Comparison of ENCODE assay signal across 24 mouse cellular contexts in genomic region chr15:69483096-69483495, GRCm38 (mm10).
A peak's percentile ranks its signal among the peaks of the same experiment; 100 is the strongest.
DNase-seq lines count a peak whose midpoint lies in the region; ATAC-seq and TF ChIP-seq lines count a peak whose summit lies in the region.
"Had no signal": no experiment of that assay in that cellular context is flagged by ENCODE, and none has a peak within 500 bp of the region (broad histone marks: within the 10 kb centered on the region; RNA-seq: fewer than 3 reads in every experiment).

No protein-coding gene starts in this region.

- no peak for DNase-seq in cerebellum, adult 9-11 months
- DNase-seq in thymus, adult 2 months: no peak
- no peak for DNase-seq in T-cell, adult 2 months (ENCODE audit: low spot score)
- no peak for DNase-seq in c-Kit-positive CD71-positive TER-119-positive erythroid progenitor cells, embryonic 14.5 days (ENCODE audit: low spot score)
- DNase-seq: adrenal gland, adult 2 months; adrenal gland, adult 8-10 months; adrenal gland, postnatal 10 days; adrenal gland, postnatal 14 days; adrenal gland, postnatal 25 days; adrenal gland, postnatal 36 days; B cell, adult 2 months; cerebellum, adult 11 months; cerebellum, adult 11-12 months; cerebellum, adult 18-20 months; cerebellum, adult 2 months had no signal

- 47% methylated on average over 2 of the region's 2 CpGs for WGBS in thymus, adult 2 months

- ATAC-seq in common myeloid progenitor, adult 5-6 weeks (replicated peaks; ENCODE audit: low read depth, poor library complexity, severe bottlenecking): peak; percentile 52; the same call in 1 of the 2 replicates
- ATAC-seq in granulocyte monocyte progenitor cell, adult 5-6 weeks (replicated peaks; ENCODE audit: poor library complexity, severe bottlenecking): peak; percentile 81
- peak; percentile 60; the same call in 1 of the 2 replicates for ATAC-seq in megakaryocyte, adult 5-6 weeks (ENCODE audit: poor library complexity, severe bottlenecking)
- ATAC-seq in megakaryocyte progenitor cell, adult 5-6 weeks (replicated peaks; ENCODE audit: poor library complexity): peak; percentile 66
- ATAC-seq: activated CD4-positive, CD25-positive, alpha-beta regulatory T cell, adult 4 months; CD4-positive, CD25-positive, alpha-beta regulatory T cell, adult 4 months; Patski had no signal

- H3K36me3 ChIP-seq in thymus, adult 2 months (ENCODE audit: control insufficient read depth, insufficient read depth, low read length): no peaks in the 10 kb centered on the region
- H3K36me3 ChIP-seq: G1E had no signal

- H3K27ac ChIP-seq in thymus, adult 2 months (ENCODE audit: control insufficient read depth, insufficient read depth, low read length): no peak overlapping the region

- H3K4me3 ChIP-seq in thymus, adult 2 months (ENCODE audit: control insufficient read depth, insufficient read depth, low read length): no peak overlapping the region

- H3K4me1 ChIP-seq in thymus, adult 2 months (replicated peaks; ENCODE audit: control insufficient read depth, insufficient read depth, low read length): no peaks in the 10 kb centered on the region

- TF ChIP-seq POLR2A in thymus, adult 2 months (IDR thresholded peaks at IDR 0.05; ENCODE audit: control insufficient read depth, extremely low read depth, insufficient read depth, low read length, poor library complexity): no peak

- no peak for TF ChIP-seq CTCF in thymus, adult 2 months (IDR thresholded peaks at IDR 0.05; ENCODE audit: borderline replicate concordance, control insufficient read depth, extremely low read depth, insufficient read depth, low read length, poor library complexity)

- H3K27me3 ChIP-seq in thymus, adult 2 months (ENCODE audit: control insufficient read depth, insufficient read depth, low read length): no peaks in the 10 kb centered on the region
- H3K27me3 ChIP-seq: CH12.LX, Patski had no signal
